Mouse (Mus musculus): ENCODE measurements around the gene Baiap2l2.
"Not testable (repeated sequence)": the region's sequence is repeated elsewhere in the genome, so short reads cannot be mapped to it uniquely, and the experiment has no call there.

Gene Baiap2l2

DNA sequence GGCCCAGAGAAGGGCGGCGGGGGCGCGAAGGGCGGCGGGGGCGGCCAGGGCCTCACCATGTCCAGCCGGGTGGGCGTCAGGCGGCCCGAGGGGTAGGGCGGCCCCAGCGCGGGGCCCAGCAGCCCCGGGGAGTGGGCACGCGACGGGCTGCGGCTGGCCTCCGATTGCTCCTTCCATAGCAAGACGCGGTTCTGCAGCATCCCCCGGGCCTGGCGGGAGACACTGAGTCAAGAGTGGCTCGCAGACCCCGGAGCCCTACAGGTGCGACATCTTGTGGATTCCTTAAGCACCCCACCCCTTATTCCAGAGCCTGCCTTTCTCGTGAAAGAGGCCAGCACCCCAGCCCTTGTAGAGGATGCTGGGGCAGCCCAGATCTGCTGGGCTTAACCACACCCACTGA is 23.6 kb downstream of the Baiap2l2 start:
- DNase-seq (ENCODE audit: low read depth, low spot score) = no peak

DNA sequence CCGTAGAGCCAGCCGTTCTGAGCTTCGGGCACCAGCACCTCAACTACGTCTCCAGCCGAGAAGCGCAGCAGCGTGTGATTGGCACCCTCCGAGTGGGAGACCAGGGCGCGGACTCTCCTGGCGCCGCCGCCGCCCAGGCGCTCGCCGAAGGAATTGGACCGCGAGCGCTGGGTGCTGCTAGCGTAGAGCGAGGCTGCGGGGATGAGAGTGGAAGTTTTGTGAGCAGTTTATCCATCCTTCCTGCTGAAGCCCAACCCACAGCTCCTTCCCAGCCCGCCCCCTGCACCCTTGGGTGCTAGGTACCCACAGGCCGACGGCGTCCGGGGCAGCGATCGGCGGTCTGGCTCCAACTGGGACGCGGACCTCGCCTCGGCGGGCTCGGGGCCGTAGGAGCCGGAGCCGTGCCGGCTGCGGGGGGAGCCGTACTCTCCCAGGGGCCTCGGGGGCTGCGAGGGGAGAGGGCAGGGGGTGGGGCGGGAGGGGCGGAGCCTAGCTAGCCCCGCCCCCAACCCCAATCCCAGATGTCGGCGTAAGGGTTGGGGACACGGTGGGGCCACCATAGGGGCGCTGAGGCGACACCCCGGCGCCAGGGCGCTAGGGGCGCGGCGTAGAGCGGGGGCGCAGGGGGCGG is 24.1 kb downstream of the Baiap2l2 start:
- no peak for DNase-seq (ENCODE audit: low read depth, low spot score)

DNA sequence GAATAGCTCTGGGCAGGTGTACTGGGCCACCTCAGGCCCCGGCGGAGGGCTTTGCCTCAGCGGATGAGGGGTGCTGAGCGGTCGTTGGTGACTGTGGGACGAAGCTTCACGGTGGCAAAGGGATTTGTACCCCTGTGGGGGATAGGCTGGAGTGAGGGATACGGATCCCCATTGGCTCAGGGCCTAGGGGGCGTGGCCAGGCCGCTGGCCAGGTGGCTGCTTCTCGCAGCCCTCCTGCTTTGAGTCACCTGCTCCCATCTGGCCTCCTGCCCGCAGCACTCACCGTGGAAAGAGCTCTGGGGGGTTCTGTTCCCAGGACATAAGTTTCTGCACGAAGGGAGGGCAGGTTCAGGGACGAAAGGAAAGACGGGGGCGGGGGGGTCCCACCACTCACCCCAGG is 26.8 kb downstream of the Baiap2l2 start:
- DNase-seq (ENCODE audit: low read depth, low spot score) = no peak

DNA sequence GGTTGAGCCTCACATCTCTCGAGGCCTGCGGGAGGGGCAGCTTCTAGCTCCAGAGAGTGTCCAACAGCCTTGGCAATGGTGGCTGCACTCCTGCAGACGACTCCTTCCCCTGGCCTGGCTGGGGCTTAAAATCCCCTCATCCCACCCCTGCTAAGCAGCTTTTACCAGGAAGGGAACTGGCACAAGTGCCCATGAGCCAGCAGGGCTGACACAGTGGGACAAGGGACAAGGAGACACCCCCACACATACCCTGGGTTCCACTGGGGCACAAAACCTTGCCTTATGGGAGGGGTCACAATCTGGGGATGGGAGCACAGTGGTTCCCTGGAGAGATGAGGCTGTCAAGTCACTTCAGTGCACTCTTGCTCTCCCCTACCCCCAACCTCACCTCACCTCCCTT is 30.7 kb downstream of the Baiap2l2 start, which contains the start of gene Slc16a8:
Gene Slc16a8, minus strand, starts transcription at position 101 of the 400 bp plus-strand sequence.
- no peak for DNase-seq (ENCODE audit: low read depth, low spot score)

DNA sequence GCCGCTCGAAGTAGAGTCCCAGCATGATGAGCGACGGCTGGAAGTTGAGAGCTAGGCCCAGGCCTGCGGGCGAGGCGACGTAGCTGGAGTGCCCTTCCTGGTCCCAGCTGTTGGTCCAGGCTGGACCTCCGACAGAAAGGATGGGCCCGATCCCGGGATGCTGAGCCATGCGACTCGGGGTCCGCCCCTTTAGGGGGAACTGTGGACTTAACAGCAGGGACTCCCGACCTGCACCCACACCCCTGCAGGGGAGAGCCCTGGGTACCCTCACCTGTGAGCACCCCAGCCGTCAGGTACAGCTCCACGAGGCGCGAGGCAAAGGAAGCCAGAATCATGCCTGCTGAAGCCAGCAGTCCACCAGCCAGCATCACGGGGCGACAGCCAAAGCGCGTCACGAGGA is 32.8 kb downstream of the Baiap2l2 start:
- no peak for DNase-seq (ENCODE audit: low read depth, low spot score)

DNA sequence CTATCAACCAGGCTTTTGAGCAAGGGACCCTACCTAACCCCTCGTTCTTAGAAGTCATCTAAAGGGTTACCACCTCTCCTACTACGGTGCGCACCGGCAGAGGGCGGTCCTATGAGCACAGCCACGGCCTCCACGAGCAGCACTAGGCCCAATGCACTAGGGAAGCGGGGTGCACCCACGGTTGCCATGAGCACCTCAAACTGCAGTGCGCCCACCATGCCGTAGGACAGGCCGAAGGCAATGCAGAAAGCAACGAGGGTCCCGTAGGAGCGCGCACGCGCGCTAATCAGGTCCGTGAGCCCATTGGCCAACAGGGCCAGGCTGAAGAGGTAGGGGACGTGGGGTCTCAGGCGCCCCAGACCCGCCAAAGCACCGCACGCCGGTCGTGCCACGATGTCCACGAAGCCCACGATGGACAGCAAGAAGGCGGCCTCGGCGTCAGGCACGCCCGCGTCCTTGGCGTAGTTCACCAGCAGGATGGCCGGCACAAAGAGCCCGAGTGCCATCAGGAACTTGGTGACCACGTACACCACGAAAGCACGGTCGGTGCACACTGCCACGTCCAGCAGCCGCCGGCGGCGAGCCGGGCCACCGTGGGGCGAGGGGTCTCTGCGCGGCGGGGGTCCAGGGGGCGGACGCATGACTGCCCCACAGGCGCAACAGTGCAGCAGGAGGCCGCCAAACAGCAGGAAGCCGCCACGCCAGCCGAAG is 33.4 kb downstream of the Baiap2l2 start:
- DNase-seq (ENCODE audit: low read depth, low spot score) = no peak

DNA sequence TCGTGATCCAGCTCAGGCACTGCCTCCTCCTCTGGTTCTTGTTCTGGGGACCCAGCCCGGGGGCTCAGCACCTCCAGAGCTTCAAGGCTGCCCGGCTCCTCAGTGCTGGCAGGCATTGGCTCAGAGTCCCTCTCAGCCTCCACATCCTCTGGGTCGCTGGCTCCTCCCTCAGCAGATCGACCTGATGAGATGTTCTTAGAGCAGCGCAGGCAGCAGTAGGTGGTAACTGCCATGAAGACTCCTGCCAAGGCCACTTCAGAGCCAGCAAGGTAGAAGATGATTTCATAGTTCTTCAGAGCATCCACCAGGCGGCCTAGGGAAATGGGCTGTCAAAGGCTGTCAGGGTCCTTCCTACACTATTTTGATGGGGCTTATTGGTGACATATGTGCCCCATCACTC is 34.2 kb downstream of the Baiap2l2 start:
- no peak for DNase-seq (ENCODE audit: low read depth, low spot score)

DNA sequence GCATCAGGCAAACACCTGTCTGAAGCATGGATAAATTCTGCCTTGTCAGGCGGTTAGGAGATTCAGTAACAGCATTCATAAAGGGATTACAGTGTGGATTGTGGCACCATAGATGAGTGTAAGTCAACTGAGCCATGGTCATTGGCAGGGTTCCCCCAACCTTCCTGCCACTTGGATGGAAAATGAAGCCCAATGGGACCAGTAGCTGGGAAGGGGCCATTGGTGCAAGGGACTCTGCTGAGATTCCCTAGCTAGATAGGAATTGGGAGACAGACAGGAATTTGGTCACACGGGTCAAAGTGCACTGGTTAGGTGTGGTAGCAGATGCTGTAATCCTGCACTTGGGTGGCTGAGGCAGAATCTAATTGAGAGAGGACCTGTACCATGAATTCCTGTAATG is 35.1 kb downstream of the Baiap2l2 start:
- no peak for DNase-seq (ENCODE audit: low read depth, low spot score)

DNA sequence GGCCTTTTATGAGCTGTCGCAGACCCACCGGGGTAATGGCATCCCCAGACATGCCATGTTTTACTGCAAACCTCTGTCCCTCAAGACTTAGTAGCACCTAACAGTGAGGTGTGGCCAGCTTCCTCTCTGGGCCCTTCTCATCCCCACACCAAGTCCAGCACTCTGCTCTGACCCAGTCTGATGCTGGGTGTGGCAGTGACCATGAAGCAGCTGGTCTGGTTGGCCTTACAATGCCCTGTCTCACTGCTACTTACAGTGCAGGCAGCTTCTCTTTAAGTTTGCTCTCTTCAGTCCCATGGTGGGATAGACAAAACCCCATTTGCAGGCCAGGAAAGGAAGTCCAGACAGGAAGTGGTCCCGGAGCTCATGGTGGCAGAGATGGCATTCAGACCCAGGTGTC is 40.0 kb downstream of the Baiap2l2 start:
- DNase-seq (ENCODE audit: low read depth, low spot score) = no peak

DNA sequence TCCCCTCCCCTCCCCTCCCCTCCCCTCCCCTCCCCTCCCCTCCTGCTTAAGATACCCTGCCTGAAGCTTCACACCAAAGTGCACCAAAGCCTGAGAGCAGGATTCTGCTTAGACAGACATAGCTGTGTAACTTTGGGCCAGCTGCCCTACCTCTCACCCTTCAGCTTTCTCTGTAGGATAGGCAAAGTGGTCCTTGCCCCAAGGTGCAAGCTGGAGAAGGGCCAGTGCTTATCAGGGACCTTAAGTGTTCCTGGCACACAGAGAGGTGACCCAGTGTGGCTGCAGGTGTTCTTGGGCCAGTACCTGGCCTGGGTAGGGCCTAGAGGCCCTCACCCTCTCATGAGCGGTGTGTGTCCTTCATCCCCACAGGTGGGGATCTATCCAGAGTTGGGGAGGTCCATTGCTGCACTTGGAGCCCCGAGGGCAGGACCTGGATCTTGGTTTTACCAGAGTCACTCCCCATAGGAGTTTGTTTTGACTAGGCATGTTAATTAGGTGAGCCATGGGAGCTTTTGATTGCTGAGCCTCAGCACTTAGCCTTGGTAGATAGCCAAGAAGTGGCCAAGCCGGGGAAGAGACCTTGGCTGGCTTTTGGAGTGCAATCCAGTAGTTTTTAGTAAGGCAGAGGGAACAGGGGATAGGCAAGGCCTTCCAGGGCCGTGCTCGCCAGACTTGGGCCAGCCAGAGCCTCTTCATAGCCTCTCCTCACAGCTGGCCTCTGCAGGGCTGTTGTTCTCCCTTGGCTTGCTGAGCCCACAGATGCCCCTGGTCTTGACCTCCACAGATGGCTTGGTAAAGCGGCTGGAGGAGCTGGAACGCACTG is 41.1 kb downstream of the Baiap2l2 start:
- DNase-seq (ENCODE audit: low read depth, low spot score) = no peak

DNA sequence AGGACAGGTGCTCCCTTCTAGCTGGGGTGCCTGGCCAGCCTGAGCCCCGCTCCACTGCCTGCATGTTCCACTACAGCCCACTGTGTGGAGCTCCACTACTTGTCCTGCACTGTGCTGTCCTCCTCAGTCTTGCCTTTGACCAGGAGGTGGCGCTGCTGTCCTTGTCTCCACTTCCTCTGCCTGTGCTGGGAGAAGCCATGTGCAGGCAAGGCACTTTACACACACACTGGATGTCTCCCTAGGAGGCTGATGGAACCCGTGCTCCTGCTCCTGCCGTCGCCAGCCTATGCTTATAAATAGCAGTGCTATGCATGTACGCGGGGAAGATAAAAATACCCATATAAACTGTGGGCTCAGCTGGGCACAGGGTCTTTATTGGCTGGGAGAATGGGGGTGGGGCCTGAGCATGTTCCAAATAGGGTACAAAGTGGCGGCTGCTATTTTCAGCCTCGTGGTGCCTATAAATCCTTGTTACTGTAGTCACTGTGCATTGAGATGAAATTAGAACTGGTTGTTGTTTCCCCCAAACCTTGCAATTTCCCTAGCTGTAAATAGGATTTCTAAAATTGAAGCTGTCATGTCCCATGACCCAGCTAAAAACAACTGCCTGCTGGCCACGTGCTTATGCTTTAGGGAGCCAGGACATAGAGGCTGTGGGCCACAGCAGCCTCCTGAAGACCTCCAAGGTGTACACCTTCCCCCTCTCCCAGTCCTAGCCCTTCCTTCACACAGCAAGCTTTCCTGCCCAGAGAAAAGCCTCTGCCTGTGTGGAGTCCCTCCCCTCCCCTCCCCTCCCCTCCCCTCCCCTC is 41.9 kb downstream of the Baiap2l2 start:
- peak; percentile 89 for DNase-seq (ENCODE audit: low read depth, low spot score)

DNA sequence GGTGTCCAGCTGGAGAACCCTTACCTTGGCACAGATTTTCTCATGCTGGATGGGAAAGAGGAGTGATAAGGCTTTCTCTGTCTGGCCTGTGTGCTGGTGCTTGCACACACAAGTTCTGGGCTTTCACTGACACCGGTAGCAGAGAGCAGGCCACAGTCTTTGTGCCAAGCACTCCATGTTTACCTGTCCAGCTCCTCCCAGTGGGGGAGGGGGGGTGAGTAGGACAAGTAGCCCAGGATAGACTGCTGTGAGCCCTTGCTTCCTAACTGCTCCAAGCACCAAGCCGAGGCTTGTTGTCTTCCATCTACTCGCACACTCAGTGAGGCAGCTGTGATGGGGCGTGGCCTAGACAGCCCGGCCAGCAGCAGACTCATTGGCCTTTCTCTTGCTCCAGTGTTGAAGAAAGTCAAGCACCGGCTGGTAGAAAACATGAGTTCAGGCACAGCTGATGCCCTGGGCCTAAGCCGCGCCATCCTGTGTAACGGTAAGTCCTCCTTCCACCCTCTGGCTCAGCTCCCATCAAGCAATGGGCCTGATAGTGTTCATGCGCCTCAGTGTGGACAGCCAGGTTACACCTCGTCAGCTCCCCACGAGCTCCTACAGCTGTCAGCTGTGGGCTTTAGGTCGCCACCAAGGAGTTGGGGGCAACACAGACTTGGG is 42.6 kb downstream of the Baiap2l2 start:
- DNase-seq (ENCODE audit: low read depth, low spot score) = no peak

DNA sequence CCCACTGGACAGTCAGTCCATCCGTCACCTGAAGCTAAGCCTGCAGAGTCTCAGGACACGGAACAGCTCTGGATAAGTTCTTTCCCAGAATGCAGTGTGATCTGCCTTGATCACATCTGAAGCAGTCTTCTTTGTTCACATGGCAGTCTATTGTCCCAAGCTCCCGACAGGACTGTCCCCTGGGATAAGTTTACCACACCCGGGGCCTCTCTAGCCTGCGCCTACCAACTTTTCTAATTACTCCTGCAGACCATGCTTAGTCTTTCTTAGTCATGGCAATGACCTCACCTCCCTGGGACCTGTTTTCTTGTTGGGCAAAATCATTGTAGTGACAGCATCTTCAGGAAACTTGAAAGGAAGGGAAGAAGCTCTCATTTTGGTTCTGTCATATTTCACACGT is 47.3 kb downstream of the Baiap2l2 start:
- no peak for DNase-seq (ENCODE audit: low read depth, low spot score)

DNA sequence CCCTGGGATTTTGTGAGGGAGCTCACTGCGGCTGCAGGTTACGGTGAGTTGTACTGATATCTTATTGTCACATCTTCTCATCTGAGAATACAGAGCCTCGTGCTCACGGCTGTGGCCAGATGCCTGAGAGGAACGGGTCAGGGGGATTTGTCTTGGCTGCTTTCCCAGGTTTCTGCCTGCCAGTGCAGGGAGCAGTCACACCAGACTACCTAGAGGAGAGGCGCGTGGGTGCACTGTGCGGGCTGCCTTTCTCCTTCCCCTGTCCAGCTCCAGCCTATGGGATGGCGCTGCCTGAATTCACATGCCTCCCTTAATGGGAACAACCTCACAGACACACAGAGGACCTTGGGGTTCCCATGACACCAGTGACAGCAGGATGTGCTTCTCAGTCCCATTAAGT is 50.1 kb downstream of the Baiap2l2 start:
- DNase-seq (ENCODE audit: low read depth, low spot score) = no peak

DNA sequence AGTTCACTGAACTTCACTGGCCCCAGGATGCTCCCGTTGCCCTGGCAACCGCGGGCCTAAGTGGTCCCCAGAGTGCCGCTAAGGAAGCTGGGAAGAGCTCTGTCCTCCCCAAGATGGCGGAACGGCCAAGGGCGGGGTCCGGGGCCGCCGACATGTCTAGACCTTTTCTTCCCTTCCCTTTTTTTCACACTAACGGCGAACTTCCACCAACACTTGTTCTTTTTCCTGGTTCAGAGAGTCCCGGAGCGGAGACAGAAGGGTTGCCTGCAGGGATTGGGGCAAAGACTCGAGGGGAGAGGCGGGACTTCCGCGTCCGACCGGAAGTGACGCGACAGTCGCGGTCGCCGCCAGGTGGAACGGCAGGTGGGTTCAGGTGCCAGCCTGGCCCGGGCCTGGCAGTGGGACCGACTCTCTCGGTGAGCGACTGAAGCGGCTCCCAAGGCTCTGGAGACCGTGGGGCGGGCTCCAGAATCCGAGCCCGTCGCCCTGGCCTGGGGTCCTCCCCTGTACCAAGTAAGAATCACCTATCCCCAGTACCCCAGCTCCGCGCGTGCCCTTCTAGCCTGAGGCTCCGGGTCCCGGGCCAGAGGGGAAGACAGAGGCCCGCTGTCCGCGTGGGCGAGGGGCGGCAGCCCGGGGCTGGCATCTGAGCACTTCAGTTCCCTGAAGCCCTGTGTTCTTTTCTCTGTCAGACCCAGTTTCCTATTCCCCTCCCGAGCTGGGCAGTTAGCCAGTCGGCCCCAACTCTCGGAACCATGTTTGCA is 56.1 kb downstream of the Baiap2l2 start, which contains the start of the genes Pick1 and Gm49486:
Gene Pick1, plus strand, starts transcription at position 116 of the 764 bp plus-strand sequence.
Gene Gm49486, plus strand, starts transcription at position 334 of the 764 bp plus-strand sequence.
- peak; percentile 80 for DNase-seq (ENCODE audit: low read depth, low spot score)

DNA sequence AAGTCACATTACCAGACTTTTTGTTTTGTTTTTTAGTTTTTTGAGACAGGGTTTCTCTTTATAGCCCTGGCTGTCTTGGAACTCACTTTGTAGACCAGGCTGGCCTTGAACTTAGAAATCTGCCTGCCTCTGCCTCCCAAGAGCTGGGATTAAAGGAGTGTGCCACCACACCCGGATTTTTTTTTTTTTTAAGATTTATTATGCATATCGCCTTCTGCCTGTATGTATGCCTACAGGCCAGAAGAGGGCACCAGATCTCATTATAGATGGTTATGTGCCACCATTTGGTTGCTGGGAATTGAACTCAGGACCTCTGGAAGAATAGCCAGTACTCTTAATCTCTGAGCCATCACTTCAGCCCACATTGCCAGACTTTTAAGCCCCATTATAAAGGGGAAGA is 59.6 kb downstream of the Baiap2l2 start:
- DNase-seq (ENCODE audit: low read depth, low spot score) = not testable (repeated sequence)

DNA sequence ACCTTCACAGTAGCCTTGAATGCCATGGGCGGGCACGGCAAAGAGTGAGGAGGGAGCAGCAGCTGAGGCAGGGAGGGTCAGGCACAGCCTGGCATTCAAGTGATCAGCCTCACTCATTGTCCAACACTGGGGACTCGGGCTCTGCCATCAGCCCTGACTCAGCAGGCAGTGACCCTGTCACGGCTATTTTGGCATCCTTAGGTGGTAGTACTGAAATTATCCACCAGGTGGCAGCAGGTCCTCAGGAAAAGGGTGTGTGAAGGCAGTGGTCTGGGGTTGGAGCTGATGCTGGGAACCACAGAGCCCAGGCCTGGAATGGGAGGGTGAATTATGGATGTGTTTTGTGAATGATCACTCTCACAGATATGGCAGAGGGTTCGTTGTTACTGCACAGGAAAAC is 60.7 kb downstream of the Baiap2l2 start:
- peak; percentile 61 for DNase-seq (ENCODE audit: low read depth, low spot score)

DNA sequence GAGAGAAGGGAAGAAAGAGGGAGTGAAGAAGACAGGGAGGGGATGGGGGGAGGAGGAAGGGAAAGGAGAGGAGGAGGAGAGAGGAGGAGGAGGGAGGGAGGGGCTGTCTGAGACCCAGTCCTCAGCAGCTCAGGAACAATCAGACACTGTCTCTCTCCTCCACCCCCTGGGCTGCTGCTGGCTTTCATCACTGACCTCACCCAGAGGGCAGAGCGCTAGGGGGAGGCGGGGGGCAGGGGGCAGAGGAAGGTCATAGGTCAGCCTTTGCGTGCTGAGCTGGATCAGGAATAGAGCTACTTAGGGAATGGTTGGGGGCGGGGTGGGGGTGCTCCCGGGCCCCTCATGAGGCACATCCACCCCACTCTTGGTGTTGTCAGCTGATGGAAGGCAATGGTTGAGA is 61.7 kb downstream of the Baiap2l2 start:
- DNase-seq (ENCODE audit: low read depth, low spot score) = no peak

DNA sequence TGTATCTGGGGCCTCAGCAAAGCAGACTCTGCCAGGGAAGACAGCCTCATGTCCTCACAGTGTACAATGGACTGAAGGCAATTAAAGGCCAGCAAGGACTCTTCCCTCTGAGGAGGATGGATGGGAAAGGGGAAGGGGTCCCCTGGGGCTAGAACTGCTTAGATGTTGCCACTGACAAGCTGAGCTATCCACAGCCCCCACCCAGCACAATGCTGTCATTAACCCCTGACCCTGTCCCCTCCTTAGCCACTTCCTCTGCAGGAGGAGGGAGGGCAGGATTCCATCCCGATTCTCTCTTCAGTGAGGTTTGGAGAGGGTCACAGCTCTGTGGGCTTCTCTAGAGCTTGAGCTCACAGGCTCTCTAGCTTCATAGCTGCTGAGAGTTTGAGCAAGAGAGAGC is 65.8 kb downstream of the Baiap2l2 start:
- no peak for DNase-seq (ENCODE audit: low read depth, low spot score)

DNA sequence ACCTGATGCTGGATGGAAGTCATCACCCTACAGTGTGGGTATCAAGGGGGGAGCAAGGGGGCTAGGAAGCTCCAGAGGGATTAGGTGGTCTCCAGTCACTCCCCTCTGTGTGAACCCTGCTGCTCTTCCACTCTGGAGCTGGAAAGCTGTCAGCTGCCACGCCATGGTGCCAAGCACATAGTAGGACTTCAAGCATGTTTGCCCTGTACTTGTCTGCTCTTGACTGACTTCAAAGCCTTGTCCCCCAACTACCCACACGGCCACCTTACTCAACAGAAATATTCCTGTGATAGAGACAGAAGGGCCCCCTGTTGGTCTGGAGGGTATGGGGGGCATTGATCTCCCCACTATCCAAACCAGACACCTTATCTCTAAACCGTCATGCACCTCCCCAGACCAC is 69.1 kb downstream of the Baiap2l2 start:
- no peak for DNase-seq (ENCODE audit: low read depth, low spot score)
